Mouse (Mus musculus) limb, embryonic 12.5 days (tissue): ENCODE measurements around the gene Arhgef19. TPM values are rescaled to one million over a fixed set of nuclear protein-coding genes. Genes with fewer than 3 reads are reported as not detected.

ENCODE experiments used
- ATAC-seq: fragments of 200-750 bp; cut with Nextera tagmentation; 2 replicates; pipeline ENCODE4 v1.8.0; 2017; ENCODE audit warnings: low read depth, moderate TSS enrichment; ENCODE audit not compliant: insufficient number of reproducible peaks, insufficient read depth, low FRiP score, low TSS enrichment
- H3K27ac ChIP-seq: fragments of 300-500 bp; sonication (generic); 2 replicates; pipeline ENCODE4 v1.5.1; 2016; ENCODE audit warnings: mild to moderate bottlenecking, moderate library complexity
- H3K27me3 ChIP-seq: fragments of 300-500 bp; sonication (generic); 2 replicates; pipeline ENCODE4 v1.6.1; 2016; ENCODE audit warnings: mild to moderate bottlenecking, moderate library complexity
- H3K36me3 ChIP-seq: fragments of 300-500 bp; sonication (generic); 2 replicates; pipeline ENCODE4 v1.6.1; 2016; ENCODE audit warnings: mild to moderate bottlenecking, moderate library complexity
- H3K4me1 ChIP-seq: fragments of 300-500 bp; sonication (generic); replicated peaks from 2 replicates; pipeline ENCODE4 v1.6.1; 2016
- H3K4me2 ChIP-seq: fragments of 300-500 bp; sonication (generic); 2 replicates; pipeline ENCODE4 v1.6.1; 2016; ENCODE audit warnings: mild to moderate bottlenecking, moderate library complexity
- H3K4me3 ChIP-seq: fragments of 300-500 bp; sonication (generic); replicated peaks from 2 replicates; pipeline ENCODE4 v1.5.1; 2016; ENCODE audit warnings: mild to moderate bottlenecking
- H3K9ac ChIP-seq: fragments of 300-500 bp; sonication (generic); replicated peaks from 2 replicates; pipeline ENCODE4 v1.6.1; 2016; ENCODE audit warnings: mild to moderate bottlenecking, moderate library complexity
- H3K9me3 ChIP-seq: fragments of 300-500 bp; sonication (generic); 2 replicates; pipeline ENCODE4 v1.6.1; 2016; ENCODE audit warnings: mild to moderate bottlenecking, moderate library complexity
- WGBS: fragments of 180-500 bp; shearing (Covaris S2); methylation state at CpG from one replicate; pipeline ENCODE4 v1.1.7; 2016; 5-methylcytosine and 5-hydroxymethylcytosine counted together
- polyA plus RNA-seq: library from polyadenylated mRNA; unstranded; fragments of >200 nt; fragmentation: Nextera tagmentation; extraction: Ambion mirVana; gene quantifications from 2 replicates; pipeline ENCODE4 v1.2.1, GENCODE M21; 2016

Arhgef19 gene
- polyA plus RNA-seq, 1 experiment from 2014 or later: 9.1 TPM

DNA sequence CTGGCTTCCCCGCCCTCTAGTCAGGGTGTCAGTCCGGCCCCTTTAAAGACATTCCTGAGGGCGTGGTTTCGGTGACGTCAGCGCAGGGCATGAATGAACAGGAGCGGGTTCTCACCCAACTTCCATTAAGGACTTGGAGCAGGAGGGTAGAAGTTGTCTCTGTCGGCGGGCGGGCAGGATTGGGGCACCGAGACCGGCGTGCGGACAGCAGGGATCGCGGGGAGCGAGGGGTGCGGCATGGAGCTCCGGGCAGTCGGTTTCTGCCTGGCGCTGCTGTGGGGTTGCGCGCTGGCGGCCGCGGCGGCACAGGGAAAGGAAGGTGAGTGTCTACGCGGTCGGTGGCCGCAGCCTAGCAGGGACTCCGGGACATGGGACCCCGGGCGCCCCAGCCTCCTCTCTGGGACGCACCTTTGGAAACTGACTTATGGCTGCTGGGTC, 61.8 kb downstream of the Arhgef19 start, which contains the start of gene Epha2:
TSS of gene Epha2 (plus strand) at position 125 of the 438 bp plus-strand sequence.
- peak within 1 kb of the TSS; percentile 68 for H3K4me3 ChIP-seq

DNA sequence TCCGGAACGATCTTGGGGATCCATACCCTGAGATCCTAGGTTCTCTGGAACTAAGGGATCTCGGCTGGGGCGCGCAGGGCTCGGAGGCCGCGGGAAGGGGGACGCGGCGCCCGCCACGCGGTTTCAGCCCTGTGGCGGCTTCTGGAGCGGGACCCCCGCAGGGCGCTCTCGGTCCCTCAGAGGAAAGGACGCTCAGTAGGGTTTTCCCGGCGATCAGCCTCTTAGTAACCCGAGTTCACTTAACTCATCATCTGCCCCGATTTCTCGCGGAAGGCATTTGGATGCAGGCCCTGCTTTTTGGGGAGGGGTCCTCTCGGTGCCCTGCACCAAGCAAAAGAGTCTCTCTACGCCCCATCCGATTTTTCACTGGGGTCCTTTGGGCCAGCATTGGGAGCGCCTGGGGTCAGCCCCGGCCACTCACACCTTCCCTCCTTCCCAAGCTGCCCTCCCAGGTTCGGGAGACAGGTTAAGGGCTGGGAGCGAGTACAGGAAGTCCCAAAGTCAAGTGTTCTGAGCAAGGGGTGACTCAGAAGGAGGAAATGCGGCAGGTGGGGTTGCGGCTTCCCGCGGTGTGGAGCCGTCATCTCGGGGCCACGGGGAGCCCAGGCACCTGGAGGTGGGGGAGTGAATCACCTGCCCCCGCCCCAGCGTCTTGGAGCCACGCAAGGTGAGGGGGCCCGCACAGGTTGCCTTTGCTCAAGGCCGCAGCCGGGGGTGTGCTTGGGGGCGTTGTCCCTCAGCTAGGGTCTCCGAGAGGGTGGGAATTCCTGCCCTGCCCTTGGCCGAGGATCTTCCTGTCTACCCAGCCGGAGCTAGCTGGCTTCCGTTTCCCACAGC, 62.5 kb downstream of the Arhgef19 start:
- Histone ChIP-seq H3K9ac (peak overlapping the region; percentile 67), H3K4me1 (peaks cover 59% of the 10 kb centered on the region), H3K27me3 (peaks cover 53% of the 10 kb centered on the region), H3K9me3 (no peaks in the 10 kb centered on the region), H3K36me3 (no peaks in the 10 kb centered on the region), H3K27ac (0 out of 2 replicates have a peak overlapping the region, but pooled peaks have one; percentile 29), H3K4me3 (peak overlapping the region; percentile 68), H3K4me2 (peak overlapping the region; percentile 94)
- under 1% methylated on average over 51 of the region's 51 CpGs for WGBS
- no peak for ATAC-seq

More for the DNA sequence above, 61.8 kb downstream of the Arhgef19 start, which contains the start of gene Epha2:
- Histone ChIP-seq H3K9ac (peak within 1 kb of the TSS; percentile 67), H3K27ac (0 out of 2 replicates have a peak within 1 kb of the TSS, but pooled peaks have one; percentile 29), H3K36me3 (no peaks in the 10 kb centered on the region), H3K4me2 (peak within 1 kb of the TSS; percentile 94), H3K4me1 (peaks cover 55% of the 10 kb centered on the region), H3K9me3 (no peaks in the 10 kb centered on the region), H3K27me3 (peaks cover 56% of the 10 kb centered on the region)
- under 1% methylated on average over 33 of the region's 35 CpGs for WGBS
- ATAC-seq: no peak

DNA sequence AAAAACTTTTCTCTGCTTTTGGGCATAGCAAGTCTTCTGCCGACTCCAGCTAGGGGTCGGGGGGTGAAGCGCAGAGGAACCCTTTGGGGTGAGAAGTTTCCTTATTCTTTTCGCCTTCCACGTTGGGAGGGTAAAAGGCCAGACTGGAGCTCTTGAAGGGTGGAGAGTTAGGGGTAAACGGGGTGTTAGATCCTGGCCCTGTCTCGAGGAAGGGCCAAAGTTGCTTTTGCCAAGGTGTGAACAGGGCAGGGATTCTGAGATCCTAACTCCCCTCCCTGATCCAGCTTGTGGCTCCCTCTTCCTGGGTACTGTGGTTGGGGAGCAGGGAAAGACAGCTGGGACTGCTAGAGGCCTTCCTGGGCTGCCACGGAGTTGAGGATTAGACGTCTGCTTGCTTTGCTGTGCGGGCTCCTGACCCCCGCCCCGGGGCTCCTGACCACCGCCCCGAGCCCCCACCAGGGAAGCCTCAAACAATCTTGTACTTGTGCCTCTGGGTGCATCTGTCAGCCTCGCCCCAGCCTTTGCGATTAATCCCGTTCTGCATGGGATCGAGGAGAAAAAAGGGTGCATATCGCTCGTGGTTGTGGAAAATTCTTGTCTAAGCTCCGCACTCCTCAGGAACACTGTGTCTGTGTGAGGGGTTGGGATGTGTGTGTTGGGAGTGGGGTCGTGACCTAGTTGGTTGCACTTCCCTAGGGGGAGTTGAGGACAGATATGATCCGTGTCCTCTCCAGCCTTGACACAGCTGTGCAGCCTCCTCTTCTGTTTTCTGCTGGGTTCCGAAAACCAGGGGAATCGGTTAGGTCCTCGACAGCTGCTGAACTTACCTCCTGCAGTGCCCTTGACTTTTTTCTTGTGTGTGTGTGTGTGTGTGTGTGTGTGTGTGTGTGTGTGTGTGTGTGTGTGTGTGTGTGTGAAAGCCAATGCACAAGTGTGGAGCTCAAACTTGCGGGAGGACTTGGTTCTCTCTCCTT, 63.4 kb downstream of the Arhgef19 start:
- Histone ChIP-seq H3K9me3 (no peaks in the 10 kb centered on the region), H3K4me1 (peaks cover 54% of the 10 kb centered on the region), H3K36me3 (no peaks in the 10 kb centered on the region), H3K27ac (no peak overlapping the region), H3K27me3 (peaks cover 45% of the 10 kb centered on the region), H3K9ac (peak overlapping the region; percentile 67), H3K4me2 (peak overlapping the region; percentile 94), H3K4me3 (peak overlapping the region; percentile 68)
- WGBS: 9% methylated on average over 27 of the region's 27 CpGs
- ATAC-seq: no peak

GRCm38 (mm10) chr4:141303402-141304222, 64.3 kb downstream of the Arhgef19 start:
- Histone ChIP-seq H3K4me2 (peak overlapping the region; percentile 94), H3K27me3 (peaks cover 41% of the 10 kb centered on the region), H3K4me3 (peak overlapping the region; percentile 68), H3K9ac (no peak overlapping the region), H3K27ac (no peak overlapping the region), H3K9me3 (no peaks in the 10 kb centered on the region), H3K4me1 (peaks cover 50% of the 10 kb centered on the region), H3K36me3 (peaks cover 4% of the 10 kb centered on the region; the same call in 1 of the 2 replicates)
- no peak for ATAC-seq
- 36% methylated on average over 7 of the region's 7 CpGs for whole genome bisulfite sequencing

DNA sequence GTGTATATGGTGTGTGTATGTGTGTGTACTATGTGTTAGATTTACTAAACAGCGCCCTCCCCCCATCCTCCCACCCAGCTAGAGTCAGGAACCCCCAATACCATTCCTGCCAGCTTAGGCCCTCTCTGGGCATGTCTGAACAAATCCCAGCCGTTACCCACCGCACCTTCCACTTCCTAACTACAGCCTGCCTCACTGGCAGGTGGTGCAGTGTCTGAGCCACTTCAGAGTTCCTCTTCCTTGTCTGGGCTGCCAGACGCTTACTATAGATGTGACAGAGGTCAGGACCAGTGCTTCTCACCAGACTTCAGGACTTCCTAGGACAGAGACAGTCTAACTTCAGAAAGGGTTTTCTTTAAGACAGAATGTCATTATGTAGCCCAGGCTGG, 64.9 kb downstream of the Arhgef19 start:
- Histone ChIP-seq H3K4me1 (peaks cover 50% of the 10 kb centered on the region), H3K27me3 (peaks cover 41% of the 10 kb centered on the region), H3K36me3 (peaks cover 9% of the 10 kb centered on the region; the same call in 1 of the 2 replicates), H3K4me2 (no peak overlapping the region), H3K9me3 (no peaks in the 10 kb centered on the region), H3K9ac (no peak overlapping the region), H3K4me3 (no peak overlapping the region), H3K27ac (no peak overlapping the region)
- WGBS: 85% methylated on average over 4 of the region's 4 CpGs
- no peak for ATAC-seq

DNA sequence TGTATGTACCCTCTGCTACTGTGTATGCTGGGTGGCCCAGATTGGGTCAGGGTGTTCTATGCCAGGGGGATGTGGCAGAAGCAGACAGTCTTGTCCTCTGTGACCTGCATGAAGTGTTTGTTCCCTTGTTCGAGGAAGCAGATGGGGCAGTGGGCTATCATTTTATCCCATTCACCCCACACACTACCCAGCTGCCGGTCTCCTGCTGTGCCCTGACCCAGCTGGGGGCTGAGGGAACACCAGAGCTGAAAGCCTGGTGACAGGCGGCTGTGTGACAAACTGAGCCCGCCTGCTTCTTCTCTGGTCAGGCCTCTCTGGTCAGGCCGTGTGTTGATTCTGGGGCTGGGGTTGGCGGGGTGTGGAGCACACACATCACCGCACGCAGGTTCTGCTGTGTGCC, 66.8 kb downstream of the Arhgef19 start:
- Histone ChIP-seq H3K4me2 (no peak overlapping the region), H3K4me3 (no peak overlapping the region), H3K9me3 (no peaks in the 10 kb centered on the region), H3K9ac (no peak overlapping the region), H3K27ac (no peak overlapping the region), H3K4me1 (peaks cover 61% of the 10 kb centered on the region), H3K27me3 (peaks cover 29% of the 10 kb centered on the region), H3K36me3 (peaks cover 9% of the 10 kb centered on the region; the same call in 1 of the 2 replicates)
- WGBS: 45% methylated on average over 8 of the region's 8 CpGs
- ATAC-seq: no peak

Other genes starting within 250 kb of the Arhgef19 start
- gene Mfap2, start 229.1 kb upstream of the Arhgef19 start, polyA plus RNA-seq: 512 and 562 TPM in 2 replicates
- 11.1 and 13.2 TPM in 2 replicates for gene Crocc, start 178.9 kb upstream of the Arhgef19 start, polyA plus RNA-seq
- gene Necap2, start 161.1 kb upstream of the Arhgef19 start, polyA plus RNA-seq: 87.1 and 87.7 TPM in 2 replicates
- gene Spata21, start 151.2 kb upstream of the Arhgef19 start, polyA plus RNA-seq: 0.28 TPM in 1 of 2 replicates, not detected in the other
- gene Szrd1, start 99.7 kb upstream of the Arhgef19 start, polyA plus RNA-seq: 34.2 and 34.5 TPM in 2 replicates
- gene Fbxo42, start 91.6 kb upstream of the Arhgef19 start, polyA plus RNA-seq: 31.2 and 32.0 TPM in 2 replicates
- 6.7 and 7.1 TPM in 2 replicates for gene Rsg1, start 25.5 kb upstream of the Arhgef19 start, polyA plus RNA-seq
- gene Epha2, start 61.7 kb downstream of the Arhgef19 start, polyA plus RNA-seq: 3.1 and 3.9 TPM in 2 replicates
- 0.43 and 0.63 TPM in 2 replicates for gene Fam131c, start 128.7 kb downstream of the Arhgef19 start, polyA plus RNA-seq
- gene Clcnka, start 159.2 kb downstream of the Arhgef19 start, polyA plus RNA-seq: 0.46 and 0.51 TPM in 2 replicates
- gene Clcnkb, start 176.5 kb downstream of the Arhgef19 start, polyA plus RNA-seq: not detected in 2 replicates
- 0.08 TPM in 1 of 2 replicates, not detected in the other for gene Hspb7, start 181.3 kb downstream of the Arhgef19 start, polyA plus RNA-seq
- not detected in 2 replicates for gene Srarp, start 196.6 kb downstream of the Arhgef19 start, polyA plus RNA-seq
- gene Zbtb17, start 205.2 kb downstream of the Arhgef19 start, polyA plus RNA-seq: 59.0 and 61.1 TPM in 2 replicates